Mouse (Mus musculus): ENCODE results near the gene Apoa4. TPM values are rescaled to one million over a fixed set of nuclear protein-coding genes. Genes with fewer than 3 reads are reported as not detected.

Gene Apoa4
- total RNA-seq, 2 experiments from 2014 or later = not detected

- H3K27ac ChIP-seq = no peak overlapping the region
- TF ChIP-seq CTCF (IDR thresholded peaks at IDR 0.05) = no peak
- intact Hi-C loops (cut with DNase I) = loop anchor here (2.0 kb wide), 1 partner anchor 16 kb away; no protein-coding TSS in a partner anchor
- H3K4me3 ChIP-seq = peak overlapping the region; percentile 71
- DNase-seq = no peak
Observed at GRCm38 (mm10) chr9:46230450-46230975, 10.0 kb upstream of the Apoa4 start.

- no peak overlapping the region for H3K27ac ChIP-seq
- H3K4me3 ChIP-seq = no peak overlapping the region
- no peak for TF ChIP-seq CTCF (IDR thresholded peaks at IDR 0.05)
- DNase-seq = no peak
- intact Hi-C loops (cut with DNase I) = no loop called here
Observed at GRCm38 (mm10) chr9:46235196-46235595, 5.3 kb upstream of the Apoa4 start.

- TF ChIP-seq CTCF (IDR thresholded peaks at IDR 0.05) = no peak
- intact Hi-C loops (cut with DNase I) = no loop called here
- no peak within 1 kb of the TSS for H3K27ac ChIP-seq
- H3K4me3 ChIP-seq = no peak within 1 kb of the TSS
- DNase-seq = no peak
Observed at GRCm38 (mm10) chr9:46235596-46235648, 5.1 kb upstream of the Apoa4 start, which contains the start of gene Apoc3. Gene Apoc3, minus strand, starts transcription at chr9:46235636.

DNA sequence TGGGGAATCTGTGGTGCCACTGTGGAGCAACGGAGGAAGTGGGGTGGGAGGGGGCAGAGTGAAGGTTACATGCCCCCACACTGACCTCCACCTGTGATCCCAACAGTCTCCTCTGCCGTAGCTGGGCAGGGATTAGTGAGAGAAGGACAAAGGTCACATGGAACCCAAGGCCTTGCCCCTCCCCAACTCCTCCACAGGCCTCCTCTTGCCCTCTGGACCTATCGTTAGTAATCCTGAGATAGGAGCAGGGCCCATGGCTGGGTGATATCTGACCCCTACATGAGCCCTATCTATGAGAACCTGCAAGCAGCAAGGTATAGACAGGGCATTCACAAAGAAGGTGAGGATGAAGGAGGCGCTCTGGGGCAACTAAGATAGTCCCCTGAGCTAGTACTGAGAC, 4.8 kb upstream of the Apoa4 start:
- intact Hi-C loops (cut with DNase I) = no loop called here

DNA sequence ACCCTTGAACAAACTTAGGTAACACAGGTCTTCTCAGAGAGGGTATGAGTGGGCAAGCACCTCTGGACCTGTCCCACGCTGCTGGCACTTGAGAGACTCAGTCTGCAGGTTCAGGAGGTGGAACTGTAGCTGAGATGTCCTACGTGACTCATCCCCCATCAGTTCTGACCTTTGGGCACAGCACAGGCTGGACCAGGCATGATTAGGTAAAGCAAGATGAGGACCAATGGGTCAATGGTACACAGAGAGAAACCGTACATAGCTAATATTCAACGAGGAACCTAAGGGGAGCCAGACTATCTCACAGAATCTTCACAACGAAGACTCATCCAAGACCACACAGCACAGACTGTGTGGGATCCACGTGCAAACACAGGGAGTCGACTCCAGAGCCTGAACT, 1.6 kb upstream of the Apoa4 start:
- TF ChIP-seq CTCF (IDR thresholded peaks at IDR 0.05) = no peak
- H3K27ac ChIP-seq = no peak overlapping the region
- H3K4me3 ChIP-seq = no peak overlapping the region
- DNase-seq = no peak
- intact Hi-C loops (cut with DNase I) = no loop called here

More for the DNA sequence above, 4.8 kb upstream of the Apoa4 start:
- H3K4me3 ChIP-seq = no peak overlapping the region
- no peak for TF ChIP-seq CTCF (IDR thresholded peaks at IDR 0.05)
- no peak for DNase-seq
- H3K27ac ChIP-seq = no peak overlapping the region

DNA sequence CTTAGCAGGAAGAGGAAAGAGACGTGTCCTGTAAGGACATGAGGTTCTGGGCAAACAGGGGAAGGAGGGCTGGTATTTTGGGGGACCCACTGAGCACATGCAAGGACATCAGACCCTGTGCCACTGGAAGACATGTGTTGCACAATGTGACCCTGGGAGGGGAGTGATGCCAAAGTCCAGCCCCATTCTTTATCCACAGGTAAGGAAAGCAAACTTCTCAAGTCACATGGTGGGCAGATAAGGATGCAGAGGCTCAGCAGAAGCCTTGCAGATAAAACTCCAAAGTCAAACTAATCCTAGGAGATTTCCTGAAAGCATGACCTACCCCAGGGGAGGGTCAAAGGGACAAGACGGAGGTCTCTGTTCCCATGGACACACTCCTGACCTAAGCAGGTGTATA, 1.3 kb downstream of the Apoa4 start:
- intact Hi-C loops (cut with DNase I) = no loop called here
- H3K27ac ChIP-seq = no peak overlapping the region

GRCm38 (mm10) chr9:46243122-46243521, 2.6 kb downstream of the Apoa4 start:
- Histone ChIP-seq H3K27ac (no peak overlapping the region), H3K4me3 (no peak overlapping the region)
- TF ChIP-seq CTCF (IDR thresholded peaks at IDR 0.05) = no peak
- DNase-seq = no peak
- intact Hi-C loops (cut with DNase I) = no loop called here

More for the DNA sequence above, 1.3 kb downstream of the Apoa4 start:
- no peak for TF ChIP-seq CTCF (IDR thresholded peaks at IDR 0.05)
- H3K4me3 ChIP-seq = no peak overlapping the region
- no peak for DNase-seq

DNA sequence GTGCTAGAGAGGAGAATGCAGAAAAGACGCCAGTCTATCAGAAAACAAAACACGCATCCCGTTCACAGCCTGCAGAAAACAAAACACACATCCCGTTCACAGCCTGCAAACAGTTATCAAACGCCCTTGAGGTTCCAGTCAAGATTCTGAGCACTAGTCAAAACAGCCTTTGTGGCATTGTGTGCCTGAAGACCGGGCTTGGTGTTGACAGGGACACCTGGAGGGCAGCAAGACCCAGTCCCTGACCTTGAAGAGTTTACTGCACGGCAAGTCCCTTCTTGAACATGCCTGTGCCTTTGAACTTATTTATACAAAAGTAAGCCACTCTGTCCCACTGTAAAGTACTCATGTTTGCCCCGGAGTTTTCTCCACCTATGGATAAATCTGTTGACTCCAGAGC, 3.1 kb downstream of the Apoa4 start:
- no peak for DNase-seq
- intact Hi-C loops (cut with DNase I) = no loop called here
- Histone ChIP-seq H3K27ac (no peak overlapping the region), H3K4me3 (no peak overlapping the region)
- no peak for TF ChIP-seq CTCF (IDR thresholded peaks at IDR 0.05)

GRCm38 (mm10) chr9:46246752-46247324, 6.3 kb downstream of the Apoa4 start:
- H3K4me3 ChIP-seq = no peak overlapping the region
- intact Hi-C loops (cut with DNase I) = loop anchor here (1.0 to 5.0 kb wide), 3 partner anchors 16 to 244 kb away; no protein-coding TSS in a partner anchor
- no peak overlapping the region for H3K27ac ChIP-seq
- peak; percentile 69 for TF ChIP-seq CTCF (IDR thresholded peaks at IDR 0.05)
- DNase-seq = peak; percentile 53

DNA sequence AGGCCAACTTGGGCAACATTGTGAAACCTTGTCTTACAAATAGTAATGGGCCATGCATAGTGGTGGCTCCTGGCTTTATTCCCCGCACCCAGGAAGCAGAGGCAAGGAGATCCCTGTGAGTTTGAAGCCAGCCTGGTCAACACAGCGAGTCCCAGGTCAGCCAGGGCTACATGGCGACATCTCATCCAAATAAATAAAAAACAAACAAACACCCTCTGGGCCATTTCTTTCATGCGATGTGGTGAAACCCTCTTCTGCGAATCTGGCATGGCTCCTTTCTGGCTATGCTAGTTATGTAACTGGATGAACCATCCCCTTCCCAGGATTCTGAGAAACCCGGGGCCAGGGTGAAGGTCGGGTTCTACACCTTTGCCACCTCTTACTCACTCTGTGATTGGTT, 15.7 kb downstream of the Apoa4 start:
- intact Hi-C loops (cut with DNase I) = no loop called here
- TF ChIP-seq CTCF (IDR thresholded peaks at IDR 0.05) = no peak
- Histone ChIP-seq H3K4me3 (no peak overlapping the region), H3K27ac (no peak overlapping the region)
- no peak for DNase-seq

DNA sequence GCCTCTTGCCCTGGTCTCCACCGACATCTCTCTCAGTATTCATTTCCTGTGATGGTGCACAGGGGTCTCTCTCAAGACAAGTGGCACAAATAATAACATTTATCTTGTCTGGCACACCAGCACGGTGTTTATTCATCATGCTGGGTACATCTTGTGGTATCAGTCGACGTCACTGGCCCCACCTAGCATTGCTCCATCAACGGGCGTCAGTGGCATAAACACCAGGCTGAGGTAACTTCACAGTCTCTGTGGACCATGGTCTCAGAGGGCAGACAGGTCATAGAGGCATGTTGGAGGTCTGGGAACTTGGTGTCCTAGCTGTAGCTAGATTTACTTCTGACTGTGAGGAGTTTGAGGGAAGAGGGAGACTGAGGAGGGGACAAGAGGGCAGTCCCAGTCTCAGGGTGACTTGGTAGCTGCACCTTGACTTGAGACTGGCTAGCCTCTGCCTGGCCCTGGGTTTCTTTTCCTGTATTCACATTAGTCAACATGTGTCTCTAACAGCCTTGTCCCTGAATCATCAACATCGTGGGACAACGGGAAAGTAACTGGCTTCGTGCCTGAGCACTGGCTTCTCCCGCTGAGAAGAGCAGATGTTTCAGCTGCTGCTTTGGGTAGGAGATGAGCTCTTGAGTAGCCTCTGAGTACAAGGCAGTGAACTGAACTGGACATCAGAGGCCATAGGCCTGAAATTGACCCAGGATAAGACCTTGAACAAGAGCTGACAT, 16.3 kb downstream of the Apoa4 start:
- H3K4me3 ChIP-seq = no peak overlapping the region
- DNase-seq = no peak
- no peak for TF ChIP-seq CTCF (IDR thresholded peaks at IDR 0.05)
- intact Hi-C loops (cut with DNase I) = no loop called here
- H3K27ac ChIP-seq = no peak overlapping the region

DNA sequence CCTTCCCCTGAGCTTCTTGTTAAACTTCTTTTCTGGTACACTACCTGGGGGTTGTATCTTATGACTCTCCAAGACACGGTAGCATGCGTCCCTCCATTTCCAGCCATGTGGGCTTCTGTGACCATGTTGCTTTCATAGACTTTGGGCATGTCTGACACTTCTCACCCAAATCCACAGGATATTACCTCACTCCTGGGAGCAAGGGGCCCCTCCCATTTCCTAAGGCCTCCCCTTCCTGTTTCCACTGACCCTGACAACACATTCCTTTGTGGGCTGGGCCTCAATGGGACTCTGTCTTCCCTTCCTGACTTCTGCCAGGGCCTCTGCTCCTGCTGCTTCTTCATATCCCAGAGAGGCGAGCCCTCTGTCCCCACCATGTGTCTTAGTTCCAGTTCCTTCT, 17.1 kb downstream of the Apoa4 start:
- Histone ChIP-seq H3K27ac (no peak overlapping the region), H3K4me3 (no peak overlapping the region)
- no peak for DNase-seq
- TF ChIP-seq CTCF (IDR thresholded peaks at IDR 0.05) = no peak
- intact Hi-C loops (cut with DNase I) = no loop called here

DNA sequence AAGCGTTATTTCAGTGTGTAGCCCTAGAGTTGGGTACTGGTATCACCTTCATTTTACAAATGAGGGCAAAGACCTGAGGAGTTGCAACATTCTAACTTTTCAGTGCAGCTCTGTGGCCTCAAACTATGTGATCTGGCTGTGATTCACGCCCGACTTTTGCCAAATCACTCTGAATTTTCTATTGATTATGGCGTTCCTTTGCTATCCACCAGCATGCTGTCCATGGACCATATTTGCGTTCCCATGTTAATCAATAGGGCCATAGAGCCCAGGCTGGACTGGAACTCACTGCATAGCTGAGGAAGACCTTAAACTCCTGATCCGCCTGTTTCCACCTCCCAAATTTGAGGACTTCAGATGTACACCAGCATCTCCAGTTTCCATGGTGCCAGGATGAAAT, 18.6 kb downstream of the Apoa4 start:
- intact Hi-C loops (cut with DNase I) = no loop called here
- no peak for TF ChIP-seq CTCF (IDR thresholded peaks at IDR 0.05)
- no peak overlapping the region for H3K27ac ChIP-seq
- no peak for DNase-seq
- no peak overlapping the region for H3K4me3 ChIP-seq

DNA sequence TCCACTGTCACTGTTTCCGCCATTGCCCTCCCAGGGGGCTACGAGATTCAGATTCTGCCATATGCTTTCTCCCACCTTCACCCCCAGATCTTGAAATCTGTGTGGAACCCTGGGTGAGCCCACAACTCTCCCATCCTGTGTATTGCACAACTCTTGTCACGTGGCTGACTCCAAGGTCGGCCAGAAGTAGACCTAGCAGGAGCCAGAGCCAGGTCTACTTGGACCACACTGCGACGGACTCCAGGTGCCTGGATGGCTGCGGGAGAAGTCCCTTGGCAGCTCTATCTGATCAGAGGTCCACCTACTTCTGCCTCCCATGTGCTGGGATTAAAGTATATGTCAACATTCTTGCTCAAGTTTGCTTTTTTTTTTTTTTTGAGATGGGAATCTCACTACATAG, 20.6 kb downstream of the Apoa4 start:
- no peak for TF ChIP-seq CTCF (IDR thresholded peaks at IDR 0.05)
- intact Hi-C loops (cut with DNase I) = no loop called here
- DNase-seq = peak; percentile 38
- H3K4me3 ChIP-seq = no peak overlapping the region
- H3K27ac ChIP-seq = no peak overlapping the region
